Mouse (Mus musculus) gonadal fat pad, adult 2 months (tissue): ENCODE data around the gene Slc4a4. TPM values are rescaled to one million over a fixed set of nuclear protein-coding genes. Genes with fewer than 3 reads are reported as not detected.

Source experiments
- DNase-seq: peaks from one replicate; pipeline ENCODE4 v3.0.0-alpha.2; 2012; ENCODE audit warnings: low read depth
- polyA plus RNA-seq: library from polyadenylated mRNA; depleted of rRNA; stranded (reverse); fragments of >200 nt; gene quantifications from 2 replicates; pipeline ENCODE4 v1.2.3, GENCODE M21; 2012; rRNA removed

Gene Slc4a4
- 6.1 and 10.6 TPM in 2 replicates for polyA plus RNA-seq

DNA sequence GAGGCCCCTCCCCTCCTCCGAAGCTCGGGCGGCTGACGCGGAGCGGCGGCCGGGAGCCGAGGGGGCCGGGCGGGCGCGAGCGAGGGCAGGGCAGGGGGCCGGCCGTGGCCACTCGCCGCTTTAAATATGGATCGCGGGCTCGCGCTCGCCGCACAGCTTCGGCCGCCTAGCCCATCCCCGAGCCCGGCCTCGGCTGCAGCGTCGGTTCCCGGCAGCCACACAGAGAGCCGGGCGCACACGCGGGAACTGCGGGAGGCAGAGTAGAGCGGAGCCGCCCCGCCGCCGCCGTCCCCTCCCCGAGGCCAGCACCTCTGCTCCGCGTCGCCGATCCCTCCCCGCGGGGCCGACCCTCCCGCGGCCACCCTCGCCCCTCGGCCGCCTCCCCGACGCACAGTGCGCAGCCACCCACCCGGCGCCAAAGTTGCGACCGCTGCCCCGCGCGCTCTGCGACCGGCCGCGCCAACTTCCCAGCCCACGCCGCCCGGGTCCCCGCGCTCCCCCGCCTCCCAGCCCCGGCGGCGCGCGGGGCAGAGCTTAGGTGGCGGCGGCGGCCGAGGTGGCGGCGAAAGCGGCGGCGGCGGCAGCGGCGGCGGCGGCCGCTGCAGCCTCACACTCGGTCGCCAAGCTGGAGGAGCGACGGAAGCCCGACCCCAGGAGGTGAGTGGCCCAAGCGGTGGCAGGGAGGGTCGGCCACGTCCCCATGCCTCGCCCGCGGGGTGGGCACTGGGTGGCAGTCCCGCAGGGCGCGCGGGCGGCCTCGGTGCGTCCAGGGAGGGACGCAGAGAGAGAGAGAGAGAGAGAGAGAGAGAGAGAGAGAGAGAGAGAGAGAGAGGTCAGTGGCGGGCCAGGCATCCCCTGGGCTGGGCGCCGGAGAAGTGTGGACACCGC is at the start of gene Slc4a4:
Slc4a4 (plus strand) TSS at position 151 of the 888 bp plus-strand sequence.
- DNase-seq, result no peak

DNA sequence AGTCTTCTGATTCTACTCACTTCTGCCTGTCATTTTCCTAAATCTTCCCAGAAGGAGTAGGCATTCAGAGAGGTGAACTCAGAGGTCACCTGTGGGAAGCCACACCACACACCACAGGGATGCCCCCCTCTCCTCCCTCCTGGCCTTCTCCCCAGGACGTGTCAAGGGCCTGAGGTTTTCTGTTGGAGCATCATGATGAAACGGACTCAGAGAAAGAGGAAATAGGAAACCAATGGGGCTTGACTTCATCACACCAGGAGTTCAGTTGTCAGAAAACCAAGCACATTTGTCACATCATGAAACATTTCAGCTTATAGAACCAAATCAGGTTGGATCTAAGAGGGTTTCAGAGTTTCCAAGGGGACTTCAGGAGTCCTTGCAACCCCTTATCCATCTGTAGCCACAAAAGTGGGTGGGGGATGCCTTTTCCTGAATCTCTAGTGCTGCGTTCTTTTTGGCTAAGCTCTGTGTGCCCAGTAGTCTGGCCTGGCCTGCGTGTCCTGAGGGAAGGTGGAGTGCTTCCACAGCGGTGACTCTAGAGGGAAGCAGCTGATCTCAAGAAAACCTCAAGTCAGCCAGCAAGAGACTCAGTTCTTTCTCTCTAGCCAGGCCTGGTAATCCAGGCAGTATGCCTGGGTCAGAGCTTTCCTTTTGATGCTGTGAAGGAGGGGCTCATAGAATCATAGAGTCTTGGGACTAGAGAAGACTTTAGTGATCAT is 46.4 kb upstream of the Slc4a4 start:
- DNase-seq, result no peak

DNA sequence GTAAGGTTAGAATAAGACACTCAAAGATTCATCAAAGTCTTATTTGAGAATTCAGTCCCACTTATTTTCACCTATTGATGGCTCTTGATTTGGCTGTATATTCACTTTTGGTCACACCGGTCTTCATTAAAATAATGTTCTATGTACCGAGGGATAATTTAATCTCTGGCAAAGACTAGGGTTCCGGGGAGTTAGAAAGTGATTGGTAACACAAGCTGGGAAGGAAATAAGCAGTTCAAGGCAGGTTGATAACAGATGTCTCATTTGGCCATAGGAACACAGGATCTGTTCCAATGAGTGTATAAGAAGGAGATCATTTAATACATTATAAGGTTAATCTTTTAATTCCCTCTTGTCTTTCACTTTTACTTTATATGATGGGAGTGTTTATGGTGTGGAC is 29.3 kb upstream of the Slc4a4 start:
- no peak for DNase-seq

DNA sequence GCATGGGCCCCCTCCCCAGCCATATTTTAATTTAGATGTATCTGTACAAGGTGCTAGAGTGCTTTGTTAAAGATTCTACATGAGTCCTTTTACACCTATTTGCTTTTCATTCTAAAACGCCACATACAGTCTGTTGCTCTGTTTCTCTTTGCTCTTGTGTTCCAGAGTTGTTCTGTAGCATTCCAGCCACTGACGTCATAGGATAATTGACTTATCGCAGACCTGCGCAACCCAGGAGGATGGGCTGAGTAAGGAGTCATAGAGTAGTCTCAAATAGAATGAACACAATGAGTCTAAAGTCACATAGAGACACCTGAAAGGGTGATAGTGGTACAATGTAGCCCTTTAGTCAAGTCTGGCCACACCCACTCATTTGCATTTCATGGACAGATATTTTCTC is 28.8 kb upstream of the Slc4a4 start:
- DNase-seq, result no peak

DNA sequence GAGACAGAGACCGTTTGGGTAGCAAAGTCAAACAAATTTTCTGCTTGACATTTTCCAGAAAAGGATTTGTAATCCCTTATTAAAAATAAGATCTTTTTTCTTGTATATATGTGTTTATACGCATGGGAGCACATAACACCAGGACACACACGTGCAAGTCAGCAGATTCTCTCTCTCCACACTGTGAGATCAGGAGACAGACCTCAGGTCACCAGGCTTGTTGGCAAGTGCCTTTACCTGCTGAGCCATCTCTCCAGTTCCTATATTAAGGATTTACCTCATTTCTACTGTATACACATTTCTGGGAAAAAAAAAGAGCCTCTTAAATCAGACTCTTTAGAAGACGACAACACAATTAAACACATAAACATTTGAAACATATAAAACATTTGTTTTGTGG is 28.4 kb upstream of the Slc4a4 start:
- no peak for DNase-seq

DNA sequence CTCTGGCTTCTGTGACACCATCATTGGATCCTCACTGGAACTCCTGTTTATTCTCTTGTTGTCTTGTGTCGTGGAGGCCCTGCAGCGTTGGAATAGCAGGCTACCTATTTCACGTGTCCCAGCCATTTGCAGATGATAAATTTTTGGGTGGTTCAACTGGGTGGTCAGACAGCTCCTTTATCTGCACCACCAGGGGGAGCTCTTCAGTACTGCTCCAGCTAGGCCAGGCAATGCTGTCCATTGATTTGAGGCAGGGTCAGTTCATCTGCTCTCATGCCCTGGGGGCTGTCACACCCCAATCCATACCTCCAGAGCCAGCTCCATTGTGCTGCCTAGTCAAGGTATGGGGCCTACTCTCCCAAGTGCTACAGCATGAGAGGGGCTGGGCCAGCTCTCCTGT is 24.5 kb upstream of the Slc4a4 start:
- DNase-seq, result no peak

DNA sequence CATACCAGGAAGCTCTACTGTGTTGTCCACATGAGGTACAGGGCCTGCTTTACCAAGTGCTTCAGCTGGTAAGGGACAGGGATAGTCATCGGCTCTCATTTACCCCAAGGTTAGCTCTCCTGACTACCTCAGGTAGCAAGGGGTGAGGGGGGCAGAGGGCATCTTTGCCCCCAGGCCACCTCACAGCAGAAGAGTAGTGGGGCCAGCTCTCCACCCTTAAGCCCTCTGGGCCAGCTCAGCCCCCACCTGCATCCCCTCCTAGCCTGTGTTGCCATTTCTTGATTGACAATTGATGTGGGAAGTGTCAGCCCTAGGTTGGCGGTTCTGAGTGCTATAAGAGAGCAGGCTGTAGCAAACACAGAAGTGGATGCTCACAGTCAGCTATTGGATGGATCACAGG is 23.8 kb upstream of the Slc4a4 start:
- DNase-seq, result no peak

DNA sequence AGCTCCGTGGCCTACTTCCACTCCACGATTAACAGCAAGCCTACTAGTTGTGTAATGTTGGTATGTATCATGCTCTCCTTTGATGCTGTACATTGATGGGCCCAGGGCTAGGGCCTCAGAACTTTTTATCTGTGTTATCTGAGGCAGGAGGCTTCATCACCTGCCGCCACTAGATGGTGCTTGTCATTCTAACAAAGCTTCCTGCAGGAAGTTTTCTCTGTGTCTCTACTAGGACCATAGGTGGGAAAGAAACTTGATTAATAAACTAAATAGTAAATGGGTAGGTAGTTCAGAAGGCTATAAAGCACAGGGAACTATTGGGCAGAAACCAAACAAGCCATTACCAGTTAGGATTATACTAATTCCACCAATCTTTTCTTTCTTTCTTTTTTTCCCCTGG is 2.5 kb upstream of the Slc4a4 start:
- no peak for DNase-seq

DNA sequence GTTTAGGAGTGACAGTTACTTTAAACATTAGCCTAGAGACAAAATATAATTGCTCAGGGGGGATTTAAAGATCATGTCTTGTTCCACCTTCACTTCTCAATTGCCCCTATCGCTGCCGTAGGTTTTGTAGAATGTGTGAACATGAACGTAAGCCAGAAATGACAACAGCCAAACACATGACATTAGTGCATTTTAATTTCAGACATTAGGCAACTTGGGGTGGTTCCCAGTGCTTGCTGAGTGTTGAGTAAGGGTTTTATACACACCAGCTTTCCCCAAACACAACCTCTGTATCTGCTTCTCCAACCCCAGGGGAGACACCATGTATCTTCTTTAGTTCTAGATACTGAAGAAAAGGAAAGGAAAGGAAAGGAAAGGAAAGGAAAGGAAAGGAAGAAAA is 1.1 kb upstream of the Slc4a4 start:
- no peak for DNase-seq

DNA sequence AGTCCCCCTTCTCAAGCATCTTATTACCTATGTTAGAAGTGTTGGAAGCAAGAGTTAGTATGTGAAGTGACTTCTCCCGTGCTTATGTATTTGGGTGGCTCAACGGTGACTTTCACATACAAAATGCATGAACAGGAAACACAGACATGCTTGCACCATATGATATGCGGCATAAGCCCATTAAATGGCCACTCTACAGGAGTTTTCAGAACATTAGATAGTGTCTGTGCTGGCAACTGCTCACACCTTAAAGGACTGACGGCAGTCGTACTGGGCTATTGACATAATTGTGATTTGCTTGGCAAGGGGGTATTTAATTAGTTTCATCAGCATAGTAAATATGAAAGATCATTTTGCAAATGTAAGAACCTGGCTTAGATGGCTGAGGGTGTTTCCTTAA is 674 bp upstream of the Slc4a4 start:
- DNase-seq, result no peak

DNA sequence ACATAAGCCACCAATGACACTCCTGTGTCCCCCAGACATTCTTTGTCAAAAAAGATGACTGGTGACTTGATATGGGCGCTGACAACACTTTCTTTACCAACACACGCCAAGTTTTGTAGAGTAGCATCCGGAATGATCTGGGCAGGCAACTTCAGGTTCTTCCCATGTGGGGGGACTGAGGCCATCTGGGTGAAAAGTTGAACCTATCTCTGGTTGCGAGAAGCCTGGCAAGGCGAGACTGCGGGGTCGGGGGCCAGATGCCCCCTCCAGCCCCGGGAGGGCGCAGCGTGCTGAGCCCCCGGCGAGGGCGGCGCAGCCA is 310 bp upstream of the Slc4a4 start:
- no peak for DNase-seq

DNA sequence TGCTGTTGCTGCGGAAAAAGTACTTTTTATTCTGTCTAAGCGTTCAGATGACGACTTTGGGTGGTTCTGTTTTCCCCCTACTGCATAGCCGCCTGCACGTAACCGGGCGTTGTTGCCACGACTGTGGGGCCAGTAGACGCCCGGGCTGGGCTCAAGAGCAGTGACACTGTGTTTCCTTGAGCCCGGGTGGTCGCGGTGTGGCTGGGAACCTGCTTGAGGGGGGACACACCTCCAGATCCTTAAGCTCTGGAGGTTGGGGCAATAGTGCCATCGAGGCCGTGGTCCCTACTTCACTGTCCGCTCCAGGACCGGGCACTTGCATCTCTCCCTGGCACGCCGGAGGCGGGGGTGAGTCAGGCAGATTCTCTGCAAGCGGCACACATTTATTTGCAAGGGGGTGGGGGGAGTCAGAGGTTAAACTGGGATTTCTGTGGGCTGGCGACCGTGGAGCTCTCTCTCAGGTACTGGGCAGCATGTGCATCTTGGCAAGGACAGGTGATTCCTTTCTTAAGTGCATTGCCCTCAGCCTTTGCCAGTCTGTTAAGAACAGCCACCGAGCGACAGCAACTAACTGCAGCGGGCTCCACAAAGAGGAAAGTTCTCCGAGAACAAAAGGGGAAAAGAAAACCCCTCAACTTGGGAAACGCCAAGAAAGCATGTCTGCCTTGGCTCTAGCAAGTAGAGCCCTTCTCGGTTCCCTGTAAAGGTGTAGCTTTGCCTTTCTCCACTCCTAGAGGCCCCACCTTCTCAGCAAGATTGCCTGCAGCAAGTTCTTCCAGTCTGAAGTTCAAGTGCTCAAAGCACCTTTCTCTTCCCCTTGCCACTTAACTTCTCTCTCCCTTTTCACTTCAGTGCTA is 1.2 kb downstream of the Slc4a4 start:
- no peak for DNase-seq

DNA sequence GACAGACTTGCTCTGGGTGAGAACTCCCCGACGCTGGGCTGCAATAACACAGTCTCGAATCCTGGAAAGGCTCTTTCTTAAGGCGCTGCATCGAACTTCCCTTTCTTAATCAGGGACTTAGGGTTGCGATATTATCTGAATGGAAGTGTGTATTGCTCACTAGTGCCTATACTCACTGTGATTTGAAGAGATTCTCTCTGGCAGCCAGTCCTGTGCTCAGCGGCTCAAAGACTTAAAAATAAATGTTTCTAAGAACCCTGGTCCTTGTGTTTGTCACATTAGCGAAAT is 1.7 kb downstream of the Slc4a4 start:
- no peak for DNase-seq

DNA sequence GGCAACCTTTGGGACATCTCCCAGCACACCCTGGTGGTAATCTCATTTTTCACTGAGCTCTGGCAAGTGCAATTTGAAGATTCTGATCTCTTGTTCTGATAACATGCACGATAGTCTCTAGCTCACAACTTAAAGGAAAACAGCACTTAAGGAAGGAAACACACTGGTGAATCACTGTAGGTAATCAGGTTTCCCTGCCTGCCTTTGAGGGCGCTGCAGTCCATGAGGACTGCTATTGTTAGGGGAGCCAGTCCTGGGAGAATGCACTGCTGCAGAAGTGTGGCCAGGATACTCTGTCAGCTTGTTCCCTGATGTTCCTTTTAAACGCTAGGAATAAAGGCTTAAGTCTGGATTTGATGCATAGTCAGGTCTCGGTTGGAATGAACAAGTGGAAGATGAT is 2.7 kb downstream of the Slc4a4 start:
- DNase-seq, result no peak

DNA sequence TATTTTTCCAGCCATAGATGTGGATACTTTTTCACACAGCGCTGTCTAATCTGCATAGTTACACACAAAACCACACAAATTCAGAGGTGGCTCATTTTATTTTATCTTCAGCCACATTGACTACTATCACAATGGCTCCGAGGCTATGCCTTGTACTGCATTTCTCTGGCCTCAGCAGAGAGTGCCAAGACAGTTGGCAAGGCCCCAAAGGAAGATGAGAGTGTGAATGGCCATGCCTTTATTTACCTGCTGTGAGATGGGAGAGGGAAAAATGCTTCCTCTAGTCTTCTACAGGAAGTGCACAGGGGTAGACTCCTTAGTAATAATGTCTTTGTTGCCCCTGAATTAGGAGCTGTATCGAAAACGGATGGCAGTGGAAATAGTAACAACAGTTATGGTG is 3.5 kb downstream of the Slc4a4 start:
- no peak for DNase-seq

DNA sequence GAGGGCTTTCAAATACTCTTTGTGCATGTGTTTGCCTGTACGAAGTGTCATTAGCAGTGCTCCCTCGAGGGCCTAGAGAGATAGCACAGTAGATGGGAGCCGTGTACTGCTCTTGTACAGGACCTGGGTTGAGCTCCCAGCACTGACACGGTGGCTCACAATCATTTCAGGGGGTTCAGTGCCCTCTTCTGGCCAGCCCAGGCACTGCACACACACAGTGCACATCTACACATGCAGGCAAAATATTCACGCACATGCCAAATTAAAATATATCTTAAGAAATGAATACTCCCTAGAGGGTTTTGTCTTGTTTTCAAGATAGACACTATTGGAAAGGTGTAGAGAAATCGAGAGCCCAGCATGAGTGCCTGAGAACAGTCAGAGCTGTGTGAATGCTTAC is 10.0 kb downstream of the Slc4a4 start:
- no peak for DNase-seq

DNA sequence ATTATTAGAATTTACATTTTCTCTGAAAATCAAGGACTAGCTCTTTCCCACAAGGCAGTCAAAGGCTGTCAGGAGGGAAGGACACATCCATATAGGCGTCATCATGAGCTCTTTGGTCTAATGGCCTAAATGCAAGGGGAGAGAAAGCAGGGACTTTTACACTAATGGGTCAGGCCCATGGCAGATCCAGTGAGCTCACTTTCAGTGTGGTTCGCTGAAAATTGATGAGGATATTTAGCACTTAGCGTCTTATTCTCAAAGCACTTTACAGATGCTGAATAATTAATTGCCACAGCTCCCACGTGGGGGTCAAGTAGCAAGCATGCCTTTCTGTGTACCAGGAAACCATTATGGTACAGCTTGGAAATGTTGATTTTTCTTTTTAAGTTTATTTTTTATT is 16.5 kb downstream of the Slc4a4 start:
- DNase-seq, result no peak

DNA sequence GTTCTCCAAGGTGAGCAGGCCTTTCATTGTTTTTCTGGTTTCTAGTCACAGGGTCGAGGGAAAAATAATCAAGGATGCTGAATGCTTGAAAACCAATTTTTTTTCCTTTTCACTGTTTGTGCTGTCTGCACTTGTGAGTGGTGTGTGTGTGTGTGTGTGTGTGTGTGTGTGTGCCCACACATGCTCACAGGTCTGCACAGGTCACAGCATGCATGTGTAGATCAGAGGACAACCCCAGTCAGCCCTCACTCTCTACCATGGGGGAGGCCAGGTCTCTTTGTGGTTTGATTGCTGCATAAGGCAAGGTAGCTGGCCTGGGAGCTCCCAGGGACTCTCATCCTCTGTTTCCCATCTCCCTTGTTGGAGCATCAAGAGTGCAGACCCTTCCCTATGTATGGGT is 16.9 kb downstream of the Slc4a4 start:
- DNase-seq, result no peak

DNA sequence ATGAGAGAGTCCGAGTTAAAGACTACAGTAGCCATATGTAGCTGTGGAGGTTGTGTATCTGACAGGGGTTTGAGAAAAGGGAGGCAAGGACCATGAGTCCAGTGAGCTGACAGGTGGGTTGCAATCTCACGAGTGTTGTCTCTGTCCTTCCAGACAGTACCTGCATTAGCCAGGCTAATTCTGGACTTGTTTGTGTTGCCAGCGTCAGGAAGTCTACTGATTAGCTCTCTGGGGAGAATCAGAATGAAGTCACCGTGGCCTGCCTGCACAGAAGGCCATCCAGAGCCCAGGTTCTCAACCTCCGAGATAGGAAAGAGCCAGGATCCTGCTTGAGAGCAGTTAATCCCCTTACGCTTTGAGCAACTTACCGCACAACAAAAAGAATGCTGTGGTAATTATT is 18.2 kb downstream of the Slc4a4 start:
- DNase-seq, result no peak

DNA sequence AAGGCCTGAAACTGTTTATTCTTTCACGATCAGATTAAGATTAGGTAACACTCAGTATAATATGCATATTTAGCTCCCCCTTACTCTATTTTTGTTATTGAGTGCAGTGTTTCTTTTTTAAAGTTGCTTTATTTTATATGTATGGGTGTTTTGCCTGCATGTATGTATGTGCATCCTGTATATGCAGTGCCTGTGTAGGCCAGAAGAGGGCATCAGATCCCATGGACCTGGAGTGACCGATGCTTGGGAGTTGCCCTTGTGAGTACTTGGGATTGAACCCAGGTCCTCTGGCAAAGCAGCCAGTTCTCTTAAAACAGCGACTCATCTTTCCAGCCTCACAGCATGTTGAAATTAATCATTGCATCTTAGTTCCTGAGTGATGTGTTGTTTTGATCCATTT is 21.0 kb downstream of the Slc4a4 start:
- DNase-seq, result no peak

DNA sequence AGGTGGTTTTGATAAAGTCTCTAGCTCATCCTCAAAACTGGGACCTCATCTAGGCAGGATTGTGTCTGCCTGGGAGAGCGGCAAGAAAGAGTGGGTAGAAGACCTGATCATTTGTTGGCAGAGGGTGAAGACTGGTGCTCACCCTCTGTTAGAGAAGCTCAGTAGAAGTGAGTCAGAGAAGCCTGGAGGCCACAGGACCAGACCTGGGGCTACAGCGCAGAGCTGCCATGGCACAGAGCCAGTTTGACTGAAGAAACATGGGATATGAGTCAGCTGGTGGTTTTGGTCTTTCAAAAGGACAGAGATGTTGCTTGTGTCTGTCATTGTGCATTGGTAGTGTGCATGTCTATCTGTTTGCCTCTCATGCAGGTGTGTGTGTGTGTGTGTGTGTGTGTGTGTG is 26.0 kb downstream of the Slc4a4 start:
- no peak for DNase-seq

DNA sequence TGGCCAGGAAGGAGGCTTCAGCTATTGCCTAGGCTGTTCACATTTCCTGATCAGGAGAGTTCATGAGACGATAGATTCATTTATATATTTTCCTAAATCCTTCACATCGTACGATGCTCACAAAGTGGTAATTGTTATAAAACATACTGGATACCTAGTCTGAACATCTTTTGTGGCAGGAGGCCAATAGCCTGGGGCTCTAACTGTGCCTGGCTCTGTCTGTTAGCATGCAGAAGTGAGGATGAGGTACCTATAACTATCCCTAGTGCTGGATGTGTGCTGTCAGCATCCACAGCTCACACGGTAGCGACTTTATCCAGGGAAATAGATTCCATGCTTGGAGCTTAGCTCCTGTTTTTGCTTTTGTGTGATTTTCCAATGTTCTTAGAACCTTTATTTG is 28.5 kb downstream of the Slc4a4 start:
- DNase-seq, result no peak

DNA sequence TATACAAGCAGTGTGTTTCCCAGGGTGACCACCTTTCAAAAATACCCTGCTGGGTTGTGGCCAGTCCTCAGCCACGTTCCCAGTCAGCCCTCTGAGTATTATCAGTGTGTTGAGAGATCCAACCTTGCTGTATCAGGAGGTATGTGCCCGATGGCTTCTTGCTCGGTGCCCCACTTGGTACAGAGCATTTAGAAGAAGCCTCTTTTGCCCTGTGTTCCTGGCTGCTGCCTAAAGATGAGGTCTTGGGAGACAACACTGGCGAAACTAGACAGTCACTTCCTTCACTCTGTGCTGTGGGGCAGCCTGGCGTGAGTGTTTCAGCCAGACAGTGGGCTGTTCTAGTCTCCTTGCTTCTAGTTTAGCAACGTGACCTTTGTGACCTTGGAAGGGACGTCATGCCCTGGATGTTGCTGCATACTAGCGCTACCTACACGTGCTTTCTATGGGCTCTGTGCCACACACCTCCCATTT is 29.9 kb downstream of the Slc4a4 start:
- DNase-seq, result no peak
